Mouse (Mus musculus): ENCODE results near the gene Ppp1cc. TPM values are rescaled to one million over a fixed set of nuclear protein-coding genes. Genes with fewer than 3 reads are reported as not detected.
"Not testable (repeated sequence)": the region's sequence is repeated elsewhere in the genome, so short reads cannot be mapped to it uniquely, and the experiment has no call there.

Gene Ppp1cc
- polyA plus RNA-seq, 1 experiment from 2014 or later = 338 TPM

DNA sequence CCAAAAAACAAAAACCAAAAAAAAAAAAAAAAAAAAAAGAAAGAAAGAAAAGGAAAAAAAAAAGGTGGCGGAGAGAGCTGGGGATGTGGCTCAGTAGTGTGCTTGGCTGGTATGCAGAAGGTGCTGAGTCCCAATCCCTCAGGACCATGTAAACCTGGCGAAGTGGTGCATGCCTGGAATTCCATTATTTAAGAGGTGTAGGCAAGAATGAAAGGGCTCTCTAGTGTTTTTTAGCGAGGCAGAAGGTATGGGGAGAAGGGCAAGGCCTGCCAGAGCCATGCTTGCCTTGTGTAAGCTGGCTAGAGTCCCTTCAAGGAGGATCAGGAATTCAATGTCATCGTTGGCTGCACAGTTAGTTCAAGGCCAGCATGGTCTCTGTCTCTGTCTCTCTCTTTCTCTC lies 13.3 kb upstream of the Ppp1cc start:
- Histone ChIP-seq H3K36me3 (ENCODE audit: control insufficient read depth, insufficient read depth, low read length) (no peaks in the 10 kb centered on the region), H3K4me1 (ENCODE audit: control insufficient read depth, insufficient read depth, low read length) (no peaks in the 10 kb centered on the region), H3K4me2 (no peak overlapping the region), H3K4me3 (ENCODE audit: low read depth, low read length) (no peak overlapping the region), H3K27me3 (ENCODE audit: control insufficient read depth, insufficient read depth, low read length) (no peaks in the 10 kb centered on the region), H3K27ac (ENCODE audit: low read depth, low read length) (no peak overlapping the region), H3K9me3 (ENCODE audit: control insufficient read depth, low read length) (no peaks in the 10 kb centered on the region), H3K9ac (ENCODE audit: low read length) (no peak overlapping the region)
- ATAC-seq (ENCODE audit: low FRiP score) = no peak
- 87% methylated on average over 4 of the region's 4 CpGs for WGBS
- no peak for DNase-seq (ENCODE audit: low spot score, missing footprints)

DNA sequence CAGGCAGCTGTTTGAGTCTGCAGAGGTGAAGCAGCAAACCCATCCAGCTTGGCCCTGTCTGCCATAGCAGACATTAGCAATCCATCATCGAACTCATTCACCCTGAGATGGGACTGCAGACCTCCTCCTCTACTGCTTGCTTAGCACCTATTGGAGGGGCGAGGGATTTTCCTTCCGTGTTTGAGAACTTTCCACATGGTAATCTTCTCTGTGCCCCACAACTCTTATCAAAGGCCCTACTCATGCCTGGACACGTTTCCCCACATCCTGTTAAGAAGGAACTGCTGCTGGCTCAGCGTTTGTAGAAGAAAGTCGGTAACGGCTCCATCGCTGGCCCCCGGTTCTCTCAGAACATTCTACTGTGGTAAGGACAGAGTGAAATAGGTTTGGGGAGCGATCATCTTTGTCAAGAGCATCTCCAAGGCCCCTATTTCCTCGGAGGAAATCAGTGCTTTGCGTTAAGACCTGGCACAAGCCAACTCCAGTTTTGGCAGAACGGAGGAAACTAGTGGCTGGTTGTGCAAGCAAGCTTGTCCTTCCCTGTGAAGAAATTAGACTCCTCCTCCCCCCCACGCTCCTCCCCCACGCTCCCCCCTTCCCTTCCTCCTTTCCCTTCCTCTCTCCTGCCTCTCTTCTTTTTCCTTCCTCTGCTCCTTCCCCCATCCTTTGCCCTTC lies 12.6 kb upstream of the Ppp1cc start:
- H3K36me3 ChIP-seq (ENCODE audit: control insufficient read depth, insufficient read depth, low read length) = no peaks in the 10 kb centered on the region
- H3K4me1 ChIP-seq (ENCODE audit: control insufficient read depth, insufficient read depth, low read length) = no peaks in the 10 kb centered on the region
- no peak overlapping the region for H3K27ac ChIP-seq (ENCODE audit: low read depth, low read length)
- no peaks in the 10 kb centered on the region for H3K9me3 ChIP-seq (ENCODE audit: control insufficient read depth, low read length)
- no peak for DNase-seq (ENCODE audit: low spot score, missing footprints)
- H3K4me2 ChIP-seq = no peak overlapping the region
- ATAC-seq (ENCODE audit: low FRiP score) = no peak
- no peak overlapping the region for H3K4me3 ChIP-seq (ENCODE audit: low read depth, low read length)
- H3K9ac ChIP-seq (ENCODE audit: low read length) = no peak overlapping the region
- WGBS = 69% methylated on average over 15 of the region's 15 CpGs
- no peaks in the 10 kb centered on the region for H3K27me3 ChIP-seq (ENCODE audit: control insufficient read depth, insufficient read depth, low read length)

DNA sequence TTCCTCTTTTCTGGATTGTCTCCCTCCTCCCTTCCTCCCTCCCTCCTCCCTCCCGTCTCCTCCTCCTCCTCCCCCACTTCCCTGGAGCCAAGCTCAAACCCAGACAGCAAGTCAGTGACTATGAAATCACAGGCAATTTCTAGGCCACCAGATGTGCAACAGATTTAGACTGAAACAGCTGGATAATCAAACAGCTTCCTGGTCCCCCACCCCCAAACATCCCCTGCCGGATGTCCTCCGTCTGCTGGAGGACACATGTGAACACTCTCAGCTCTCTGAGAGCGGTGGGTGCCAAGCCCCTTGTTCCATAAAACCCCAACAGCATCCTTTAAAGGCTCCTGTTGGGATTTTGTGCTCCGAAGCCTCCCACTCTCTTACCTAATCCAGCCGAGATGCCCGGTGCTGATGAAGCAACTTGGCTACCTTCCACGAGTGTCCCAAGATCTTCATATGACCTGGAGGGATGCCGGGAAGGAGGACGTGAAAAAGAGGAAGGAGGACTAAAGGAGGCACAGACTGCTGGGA lies 12.0 kb upstream of the Ppp1cc start:
- no peak overlapping the region for H3K27ac ChIP-seq (ENCODE audit: low read depth, low read length)
- no peaks in the 10 kb centered on the region for H3K9me3 ChIP-seq (ENCODE audit: control insufficient read depth, low read length)
- H3K4me2 ChIP-seq = no peak overlapping the region
- ATAC-seq (ENCODE audit: low FRiP score) = no peak
- no peak for DNase-seq (ENCODE audit: low spot score, missing footprints)
- H3K36me3 ChIP-seq (ENCODE audit: control insufficient read depth, insufficient read depth, low read length) = no peaks in the 10 kb centered on the region
- H3K9ac ChIP-seq (ENCODE audit: low read length) = no peak overlapping the region
- no peaks in the 10 kb centered on the region for H3K4me1 ChIP-seq (ENCODE audit: control insufficient read depth, insufficient read depth, low read length)
- H3K27me3 ChIP-seq (ENCODE audit: control insufficient read depth, insufficient read depth, low read length) = no peaks in the 10 kb centered on the region
- 67% methylated on average over 10 of the region's 10 CpGs for WGBS
- no peak overlapping the region for H3K4me3 ChIP-seq (ENCODE audit: low read depth, low read length)

DNA sequence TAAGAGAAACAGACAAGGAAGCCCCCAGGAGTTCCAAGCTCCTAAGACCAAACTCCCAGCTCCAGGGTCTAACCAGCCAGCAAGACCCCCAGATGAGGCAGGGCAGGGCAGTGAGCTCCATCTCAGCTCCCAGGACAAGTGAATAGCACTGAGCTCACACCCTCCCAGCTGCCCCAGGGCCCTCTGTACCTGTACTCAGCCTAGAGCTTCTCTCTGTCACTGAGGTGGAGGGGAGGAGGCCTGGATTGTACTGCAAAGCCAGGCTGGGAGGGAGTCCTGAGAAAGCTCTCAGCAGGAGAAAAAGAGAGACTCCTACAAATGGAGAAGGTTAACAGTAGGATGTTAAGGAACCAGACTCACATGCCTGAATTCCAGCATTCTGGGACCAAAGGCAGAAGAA lies 11.5 kb upstream of the Ppp1cc start:
- no peaks in the 10 kb centered on the region for H3K4me1 ChIP-seq (ENCODE audit: control insufficient read depth, insufficient read depth, low read length)
- H3K4me2 ChIP-seq = no peak overlapping the region
- no peaks in the 10 kb centered on the region for H3K27me3 ChIP-seq (ENCODE audit: control insufficient read depth, insufficient read depth, low read length)
- H3K9ac ChIP-seq (ENCODE audit: low read length) = no peak overlapping the region
- ATAC-seq (ENCODE audit: low FRiP score) = no peak
- no peak for DNase-seq (ENCODE audit: low spot score, missing footprints)
- no peaks in the 10 kb centered on the region for H3K9me3 ChIP-seq (ENCODE audit: control insufficient read depth, low read length)
- H3K36me3 ChIP-seq (ENCODE audit: control insufficient read depth, insufficient read depth, low read length) = no peaks in the 10 kb centered on the region
- H3K4me3 ChIP-seq (ENCODE audit: low read depth, low read length) = no peak overlapping the region
- H3K27ac ChIP-seq (ENCODE audit: low read depth, low read length) = no peak overlapping the region

DNA sequence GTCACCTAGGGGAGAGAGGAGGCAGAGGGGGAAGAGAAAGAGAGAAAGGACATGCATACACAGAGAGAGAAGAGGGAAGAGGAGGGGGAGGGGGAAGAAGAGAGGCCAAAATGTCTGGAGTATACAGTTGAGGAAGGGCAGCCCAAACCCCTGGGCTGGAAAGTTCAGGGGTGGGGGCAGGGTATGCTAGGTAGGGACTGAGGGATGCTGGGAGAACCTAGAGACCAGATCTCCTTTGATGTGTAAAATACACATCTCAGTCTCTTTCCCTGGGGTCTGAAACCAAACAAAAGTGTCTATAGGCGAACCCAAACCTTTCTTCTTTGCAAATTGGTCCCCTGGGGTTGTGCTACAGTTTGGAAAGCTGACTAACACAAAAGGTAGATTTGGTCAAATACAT lies 10.0 kb upstream of the Ppp1cc start:
- Histone ChIP-seq H3K9me3 (ENCODE audit: control insufficient read depth, low read length) (no peaks in the 10 kb centered on the region), H3K4me1 (ENCODE audit: control insufficient read depth, insufficient read depth, low read length) (no peaks in the 10 kb centered on the region), H3K27me3 (ENCODE audit: control insufficient read depth, insufficient read depth, low read length) (no peaks in the 10 kb centered on the region), H3K27ac (ENCODE audit: low read depth, low read length) (no peak overlapping the region), H3K4me3 (ENCODE audit: low read depth, low read length) (no peak overlapping the region), H3K9ac (ENCODE audit: low read length) (no peak overlapping the region), H3K36me3 (ENCODE audit: control insufficient read depth, insufficient read depth, low read length) (no peaks in the 10 kb centered on the region), H3K4me2 (no peak overlapping the region)
- DNase-seq (ENCODE audit: low spot score, missing footprints) (no peak), ATAC-seq (ENCODE audit: low FRiP score) (no peak)
- 38% methylated on average over 1 of the region's 1 CpGs for WGBS

DNA sequence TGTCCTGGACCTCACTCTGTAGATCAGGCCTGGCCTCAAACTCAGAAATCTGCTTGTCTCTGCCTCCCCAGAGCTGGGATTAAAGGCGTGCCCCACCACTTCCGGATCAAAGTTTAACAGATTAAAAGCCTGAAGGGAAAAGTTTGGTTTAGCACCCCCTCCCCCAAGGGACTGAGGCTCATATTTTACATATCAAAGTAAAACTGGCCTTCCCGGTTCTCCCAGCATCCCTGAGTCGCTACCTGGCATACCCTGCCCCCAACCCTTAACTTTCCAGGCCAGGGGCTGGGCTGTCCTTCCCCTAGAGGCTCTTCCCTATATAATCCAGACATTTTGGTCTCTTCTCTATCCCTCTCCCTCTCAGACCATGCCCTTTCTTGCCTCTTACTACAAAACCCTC lies 8.8 kb upstream of the Ppp1cc start:
- 48% methylated on average over 4 of the region's 4 CpGs for WGBS
- ATAC-seq (ENCODE audit: low FRiP score) (no peak), DNase-seq (ENCODE audit: low spot score, missing footprints) (no peak)
- no peak overlapping the region for H3K27ac ChIP-seq (ENCODE audit: low read depth, low read length)
- H3K4me1 ChIP-seq (ENCODE audit: control insufficient read depth, insufficient read depth, low read length) = peaks cover 2% of the 10 kb centered on the region; the same call in 1 of the 2 replicates
- no peaks in the 10 kb centered on the region for H3K27me3 ChIP-seq (ENCODE audit: control insufficient read depth, insufficient read depth, low read length)
- H3K9ac ChIP-seq (ENCODE audit: low read length) = no peak overlapping the region
- H3K4me3 ChIP-seq (ENCODE audit: low read depth, low read length) = no peak overlapping the region
- no peaks in the 10 kb centered on the region for H3K36me3 ChIP-seq (ENCODE audit: control insufficient read depth, insufficient read depth, low read length)
- H3K4me2 ChIP-seq = no peak overlapping the region
- no peaks in the 10 kb centered on the region for H3K9me3 ChIP-seq (ENCODE audit: control insufficient read depth, low read length)

DNA sequence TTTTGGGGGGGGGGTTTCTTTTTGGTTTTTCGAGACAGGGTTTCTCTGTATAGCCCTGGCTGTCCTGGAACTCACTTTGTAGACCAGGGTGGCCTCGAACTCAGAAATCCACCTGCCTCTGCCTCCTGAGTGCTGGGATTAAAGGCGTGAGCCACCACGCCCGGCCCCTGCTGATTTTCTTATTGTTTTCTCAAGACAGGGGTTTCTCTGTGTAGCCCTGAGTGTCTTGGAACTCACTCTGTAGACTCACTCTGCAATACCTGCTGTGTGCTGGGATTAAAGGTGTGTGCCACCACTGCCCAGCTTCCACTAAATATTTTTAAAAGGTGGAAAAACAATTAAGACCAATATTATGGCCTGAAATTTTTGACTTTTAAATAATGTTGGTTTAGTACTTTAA lies 5.6 kb upstream of the Ppp1cc start:
- not testable (repeated sequence) for H3K4me2 ChIP-seq; H3K4me3 ChIP-seq (ENCODE audit: low read depth, low read length); H3K36me3 ChIP-seq (ENCODE audit: control insufficient read depth, insufficient read depth, low read length); H3K9ac ChIP-seq (ENCODE audit: low read length); H3K4me1 ChIP-seq (ENCODE audit: control insufficient read depth, insufficient read depth, low read length); DNase-seq (ENCODE audit: low spot score, missing footprints); H3K27ac ChIP-seq (ENCODE audit: low read depth, low read length); H3K9me3 ChIP-seq (ENCODE audit: control insufficient read depth, low read length); ATAC-seq (ENCODE audit: low FRiP score); H3K27me3 ChIP-seq (ENCODE audit: control insufficient read depth, insufficient read depth, low read length)
- whole genome bisulfite sequencing = 93% methylated on average over 5 of the region's 5 CpGs

DNA sequence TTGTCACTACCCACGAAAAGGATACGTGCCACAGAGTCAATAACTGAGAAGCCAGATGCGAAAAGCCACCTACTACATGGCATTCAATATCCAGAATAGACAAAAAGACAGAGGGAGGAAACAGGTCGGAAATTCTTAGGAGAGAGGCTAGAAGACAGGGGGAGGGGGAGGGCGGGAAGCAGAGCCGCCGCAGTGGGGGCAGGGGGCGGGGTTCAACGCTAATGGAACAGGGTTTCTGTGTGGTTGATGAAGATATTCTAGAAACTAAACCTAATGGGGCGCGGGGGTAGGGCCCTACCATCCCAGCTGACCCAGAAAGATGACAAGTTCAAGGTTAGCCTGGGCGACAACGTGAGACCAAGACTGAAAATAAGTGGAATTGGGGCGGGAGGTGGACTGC lies 4.1 kb upstream of the Ppp1cc start:
- DNase-seq (ENCODE audit: low spot score, missing footprints) (no peak), ATAC-seq (ENCODE audit: low FRiP score) (no peak)
- Histone ChIP-seq H3K4me2 (no peak overlapping the region), H3K4me3 (ENCODE audit: low read depth, low read length) (no peak overlapping the region), H3K36me3 (ENCODE audit: control insufficient read depth, insufficient read depth, low read length) (no peaks in the 10 kb centered on the region), H3K27me3 (ENCODE audit: control insufficient read depth, insufficient read depth, low read length) (peaks cover 2% of the 10 kb centered on the region; the same call in 1 of the 2 replicates), H3K4me1 (ENCODE audit: control insufficient read depth, insufficient read depth, low read length) (peaks cover 8% of the 10 kb centered on the region), H3K9me3 (ENCODE audit: control insufficient read depth, low read length) (no peaks in the 10 kb centered on the region), H3K9ac (ENCODE audit: low read length) (no peak overlapping the region), H3K27ac (ENCODE audit: low read depth, low read length) (no peak overlapping the region)
- WGBS = 27% methylated on average over 11 of the region's 14 CpGs

DNA sequence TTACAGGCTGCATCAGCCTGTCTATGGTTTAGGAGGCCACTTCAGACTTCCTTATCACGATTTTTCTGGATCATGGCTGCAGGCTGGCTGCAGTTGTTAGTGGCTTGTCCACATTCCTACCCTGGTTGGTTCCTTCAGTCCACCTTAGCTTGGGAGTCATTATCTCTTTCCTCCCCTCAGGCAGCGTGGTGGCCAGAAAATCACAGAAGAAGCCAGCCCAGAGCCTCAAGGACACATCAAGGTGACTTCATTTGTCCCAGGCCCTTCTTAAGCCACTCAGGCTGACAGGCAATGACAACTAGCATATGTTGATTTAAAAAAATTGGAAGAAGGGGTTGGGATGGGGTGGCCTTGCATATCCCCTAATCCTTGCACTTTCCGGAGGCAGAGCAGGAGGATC lies 3.3 kb upstream of the Ppp1cc start:
- no peak overlapping the region for H3K4me2 ChIP-seq
- no peak overlapping the region for H3K27ac ChIP-seq (ENCODE audit: low read depth, low read length)
- peaks cover 13% of the 10 kb centered on the region for H3K4me1 ChIP-seq (ENCODE audit: control insufficient read depth, insufficient read depth, low read length)
- no peaks in the 10 kb centered on the region for H3K9me3 ChIP-seq (ENCODE audit: control insufficient read depth, low read length)
- no peaks in the 10 kb centered on the region for H3K36me3 ChIP-seq (ENCODE audit: control insufficient read depth, insufficient read depth, low read length)
- no peak for DNase-seq (ENCODE audit: low spot score, missing footprints)
- no peak overlapping the region for H3K4me3 ChIP-seq (ENCODE audit: low read depth, low read length)
- WGBS = 71% methylated on average over 3 of the region's 3 CpGs
- ATAC-seq (ENCODE audit: low FRiP score) = no peak
- H3K9ac ChIP-seq (ENCODE audit: low read length) = no peak overlapping the region
- peaks cover 2% of the 10 kb centered on the region; the same call in 1 of the 2 replicates for H3K27me3 ChIP-seq (ENCODE audit: control insufficient read depth, insufficient read depth, low read length)
